Mouse (Mus musculus): Measurements from ENCODE around the gene Calm4. TPM values are rescaled to one million over a fixed set of nuclear protein-coding genes. Genes with fewer than 3 reads are reported as not detected.

The Calm4 gene
- polyA plus RNA-seq, 1 experiment from 2014 or later = 596 TPM

Other genes with a start within 250 kb of the Calm4 start
- 15.3 and 15.7 TPM in 2 replicates for gene Fam208b, start 226.6 kb upstream of the Calm4 start, polyA plus RNA-seq (2015; fragmentation: Nextera tagmentation; extraction: Ambion mirVana)
- 10.1 and 11.9 TPM in 2 replicates for gene Asb13, start 203.7 kb upstream of the Calm4 start, polyA plus RNA-seq (2015; fragmentation: Nextera tagmentation; extraction: Ambion mirVana)
- 22.0 and 22.9 TPM in 2 replicates for gene Calml3, start 33.4 kb upstream of the Calm4 start, polyA plus RNA-seq (2015; fragmentation: Nextera tagmentation; extraction: Ambion mirVana)
- 3.2 and 3.5 TPM in 2 replicates for gene Calm5, start 16.4 kb downstream of the Calm4 start, polyA plus RNA-seq (2015; fragmentation: Nextera tagmentation; extraction: Ambion mirVana)
- gene Net1, start 80.5 kb downstream of the Calm4 start, polyA plus RNA-seq (2015; fragmentation: Nextera tagmentation; extraction: Ambion mirVana) = 141 and 151 TPM in 2 replicates
- not detected in 2 replicates for gene Tubal3, start 80.5 kb downstream of the Calm4 start, polyA plus RNA-seq (2015; fragmentation: Nextera tagmentation; extraction: Ambion mirVana)
- gene Ucn3, start 107.6 kb downstream of the Calm4 start, polyA plus RNA-seq (2015; fragmentation: Nextera tagmentation; extraction: Ambion mirVana) = not detected in 2 replicates
- gene Akr1c14, start 211.3 kb downstream of the Calm4 start, polyA plus RNA-seq (2015; fragmentation: Nextera tagmentation; extraction: Ambion mirVana) = 2.1 and 2.7 TPM in 2 replicates